Mouse (Mus musculus): ENCODE measurements around the gene Arhgap29. TPM values are rescaled to one million over a fixed set of nuclear protein-coding genes. Genes with fewer than 3 reads are reported as not detected.

The Arhgap29 gene
- polyA plus RNA-seq (2015; fragmentation: Nextera tagmentation; extraction: Ambion mirVana): 18.0 and 21.9 TPM in 2 replicates

DNA sequence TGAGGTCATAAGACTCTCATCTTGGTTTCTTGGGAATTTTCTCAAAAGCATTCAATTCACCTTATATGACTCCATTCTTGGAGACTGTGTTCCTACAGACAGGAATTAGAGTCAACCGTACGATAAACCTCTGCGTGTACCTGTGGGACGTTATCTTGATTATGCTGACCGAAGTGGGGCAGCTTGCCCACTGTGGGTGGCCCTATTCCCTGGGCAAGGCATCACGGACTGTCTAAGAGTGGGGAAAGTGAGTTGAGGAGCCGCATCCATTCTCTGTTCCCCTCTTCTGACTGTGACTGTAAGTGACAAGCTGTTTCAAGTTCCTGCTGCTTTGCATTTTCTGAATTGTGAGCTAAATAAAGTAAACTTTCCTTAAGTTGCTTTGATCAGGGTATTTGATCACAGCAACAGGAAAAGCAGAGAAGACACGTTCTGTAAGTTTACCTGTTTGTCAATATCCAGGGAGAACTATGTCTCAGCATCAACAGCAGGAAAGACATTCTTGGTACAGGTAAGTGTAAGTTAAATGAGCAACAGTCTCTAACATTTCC, at the start of gene Arhgap29:
TSS of gene Arhgap29 (plus strand) at position 501 of the 551 bp plus-strand sequence.
- H3K27me3 ChIP-seq (replicated peaks): peaks cover 12% of the 10 kb centered on the region
- ATAC-seq (ENCODE audit: low FRiP score): no peak
- H3K4me1 ChIP-seq: peaks cover 13% of the 10 kb centered on the region
- peak within 1 kb of the TSS; percentile 58 for H3K4me3 ChIP-seq (replicated peaks)
- peak within 1 kb of the TSS; percentile 86 for H3K4me2 ChIP-seq
- 91% methylated on average over 8 of the region's 8 CpGs for WGBS
- no peak within 1 kb of the TSS for H3K27ac ChIP-seq (replicated peaks)
- no peaks in the 10 kb centered on the region for H3K9me3 ChIP-seq (replicated peaks)
- H3K9ac ChIP-seq (replicated peaks): peak within 1 kb of the TSS; percentile 58
- no peaks in the 10 kb centered on the region for H3K36me3 ChIP-seq

DNA sequence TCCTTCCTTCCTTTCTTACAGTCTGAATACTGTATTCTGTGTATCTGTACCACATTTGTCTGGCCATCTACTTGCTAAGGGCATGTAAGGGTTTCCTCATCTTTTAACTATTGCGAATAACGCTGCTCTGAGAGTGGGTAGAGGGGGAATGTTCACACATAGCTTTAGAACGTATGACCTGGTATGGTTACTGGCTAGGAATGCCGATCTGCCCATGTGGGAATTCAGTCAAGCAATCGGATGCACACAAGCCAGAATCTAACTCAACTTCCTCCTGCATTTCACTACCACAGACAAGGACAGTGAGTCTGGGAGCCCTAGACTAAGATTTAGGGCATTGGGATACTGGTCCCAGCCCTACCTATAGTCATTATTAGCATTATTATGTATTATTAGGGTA, 49.6 kb upstream of the Arhgap29 start:
- no peaks in the 10 kb centered on the region for H3K9me3 ChIP-seq (replicated peaks)
- H3K36me3 ChIP-seq: no peaks in the 10 kb centered on the region
- 89% methylated on average over 5 of the region's 5 CpGs for WGBS
- H3K27me3 ChIP-seq (replicated peaks): no peaks in the 10 kb centered on the region
- H3K27ac ChIP-seq (replicated peaks): no peak overlapping the region
- H3K9ac ChIP-seq (replicated peaks): no peak overlapping the region
- peaks cover 6% of the 10 kb centered on the region; the same call in 1 of the 2 replicates for H3K4me1 ChIP-seq
- no peak overlapping the region for H3K4me2 ChIP-seq
- no peak overlapping the region for H3K4me3 ChIP-seq (replicated peaks)
- ATAC-seq (ENCODE audit: low FRiP score): no peak

DNA sequence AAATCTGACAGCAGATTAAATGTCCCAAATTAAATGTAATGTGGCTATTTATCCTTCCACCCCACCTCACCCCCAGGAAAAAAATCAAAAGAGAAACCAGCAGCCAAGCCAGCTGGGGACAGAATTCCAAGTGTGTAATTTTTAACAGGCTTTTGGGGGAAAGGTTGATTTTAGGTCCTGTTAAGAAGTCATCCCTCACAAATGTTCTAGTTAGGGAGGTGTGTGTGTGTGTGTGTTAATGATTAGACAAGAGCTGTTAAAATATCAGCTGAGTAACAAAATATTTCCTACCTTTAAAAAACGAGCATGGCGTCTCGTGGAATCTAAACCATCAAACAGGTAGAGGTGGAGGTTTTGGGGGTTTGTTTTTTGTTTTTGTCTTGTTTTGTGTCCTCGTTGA, 49.1 kb upstream of the Arhgap29 start:
- no peaks in the 10 kb centered on the region for H3K36me3 ChIP-seq
- H3K4me1 ChIP-seq: peaks cover 1% of the 10 kb centered on the region; the same call in 1 of the 2 replicates
- no peaks in the 10 kb centered on the region for H3K27me3 ChIP-seq (replicated peaks)
- H3K4me2 ChIP-seq: no peak overlapping the region
- H3K9me3 ChIP-seq (replicated peaks): no peaks in the 10 kb centered on the region
- no peak for ATAC-seq (ENCODE audit: low FRiP score)
- no peak overlapping the region for H3K9ac ChIP-seq (replicated peaks)
- 80% methylated on average over 4 of the region's 4 CpGs for WGBS
- H3K4me3 ChIP-seq (replicated peaks): no peak overlapping the region
- no peak overlapping the region for H3K27ac ChIP-seq (replicated peaks)

DNA sequence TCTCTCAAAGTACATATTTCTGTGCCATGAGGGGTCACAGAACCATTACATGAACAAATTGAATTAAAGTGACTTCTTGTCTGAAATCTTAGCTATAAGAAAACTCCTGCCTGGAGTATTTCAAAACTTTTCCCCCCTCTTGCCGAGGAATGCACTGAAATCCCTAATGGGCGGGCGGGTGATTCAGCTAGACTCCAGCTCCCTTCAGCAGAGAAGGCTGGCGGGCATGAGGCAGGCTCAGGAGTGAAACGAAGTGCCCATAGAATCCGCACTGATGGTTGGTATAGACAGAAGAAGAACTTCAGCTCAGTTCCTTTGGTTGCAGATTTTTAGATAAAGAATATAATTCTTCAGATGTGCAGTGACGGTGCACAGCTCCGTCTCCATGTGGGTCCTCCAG, 48.6 kb upstream of the Arhgap29 start:
- no peak for ATAC-seq (ENCODE audit: low FRiP score)
- Histone ChIP-seq H3K4me2 (no peak overlapping the region), H3K4me3 (replicated peaks) (no peak overlapping the region), H3K27ac (replicated peaks) (no peak overlapping the region), H3K9me3 (replicated peaks) (no peaks in the 10 kb centered on the region), H3K4me1 (no peaks in the 10 kb centered on the region), H3K27me3 (replicated peaks) (no peaks in the 10 kb centered on the region), H3K36me3 (no peaks in the 10 kb centered on the region), H3K9ac (replicated peaks) (no peak overlapping the region)
- WGBS: 77% methylated on average over 8 of the region's 8 CpGs

DNA sequence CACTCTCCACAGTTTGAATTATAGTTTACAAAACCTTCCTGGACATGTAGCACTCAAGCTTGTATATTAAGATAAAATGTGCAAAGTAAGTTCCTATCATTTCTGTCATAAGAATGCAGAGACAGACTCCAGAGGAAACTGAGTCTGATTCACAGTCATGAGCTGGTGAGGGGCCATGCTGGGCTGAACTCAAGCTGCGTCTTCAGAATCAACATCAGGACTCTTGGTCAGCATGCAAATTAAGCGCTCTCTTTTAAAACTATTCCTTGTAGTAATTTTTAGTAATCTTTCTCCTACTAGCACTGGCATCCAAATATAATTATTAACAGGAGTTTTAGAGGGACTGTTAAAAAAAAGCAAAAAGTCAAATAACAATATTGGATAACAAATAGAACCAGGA, 47.9 kb upstream of the Arhgap29 start:
- no peak for ATAC-seq (ENCODE audit: low FRiP score)
- Histone ChIP-seq H3K9me3 (replicated peaks) (no peaks in the 10 kb centered on the region), H3K4me1 (no peaks in the 10 kb centered on the region), H3K4me2 (no peak overlapping the region), H3K27me3 (replicated peaks) (no peaks in the 10 kb centered on the region), H3K36me3 (no peaks in the 10 kb centered on the region), H3K27ac (replicated peaks) (no peak overlapping the region), H3K9ac (replicated peaks) (no peak overlapping the region), H3K4me3 (replicated peaks) (no peak overlapping the region)
- 93% methylated on average over 2 of the region's 2 CpGs for WGBS

DNA sequence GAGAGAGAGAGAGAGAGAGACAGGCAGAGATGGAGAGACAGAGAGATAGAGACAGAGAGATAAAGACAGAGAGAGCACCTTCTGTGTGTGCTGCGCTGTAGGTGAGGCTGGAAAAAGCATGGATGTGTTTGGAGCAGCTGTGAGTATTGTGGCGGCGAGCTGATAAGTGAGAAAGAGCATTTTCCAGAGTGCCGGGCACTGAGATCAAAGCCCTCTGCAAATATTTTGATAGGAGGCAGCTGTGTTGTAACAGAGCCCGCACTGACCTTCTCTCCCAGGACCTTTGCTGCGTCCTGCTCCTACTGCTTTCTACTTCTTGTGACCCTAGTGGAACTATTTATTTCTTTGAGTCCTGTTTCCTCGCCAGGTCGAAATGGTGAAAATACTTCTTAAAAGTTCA, 45.7 kb upstream of the Arhgap29 start:
- ATAC-seq (ENCODE audit: low FRiP score): no peak
- WGBS: 70% methylated on average over 8 of the region's 8 CpGs
- Histone ChIP-seq H3K27me3 (replicated peaks) (no peaks in the 10 kb centered on the region), H3K4me2 (no peak overlapping the region), H3K9me3 (replicated peaks) (no peaks in the 10 kb centered on the region), H3K4me3 (replicated peaks) (no peak overlapping the region), H3K36me3 (no peaks in the 10 kb centered on the region), H3K27ac (replicated peaks) (no peak overlapping the region), H3K4me1 (no peaks in the 10 kb centered on the region), H3K9ac (replicated peaks) (no peak overlapping the region)

DNA sequence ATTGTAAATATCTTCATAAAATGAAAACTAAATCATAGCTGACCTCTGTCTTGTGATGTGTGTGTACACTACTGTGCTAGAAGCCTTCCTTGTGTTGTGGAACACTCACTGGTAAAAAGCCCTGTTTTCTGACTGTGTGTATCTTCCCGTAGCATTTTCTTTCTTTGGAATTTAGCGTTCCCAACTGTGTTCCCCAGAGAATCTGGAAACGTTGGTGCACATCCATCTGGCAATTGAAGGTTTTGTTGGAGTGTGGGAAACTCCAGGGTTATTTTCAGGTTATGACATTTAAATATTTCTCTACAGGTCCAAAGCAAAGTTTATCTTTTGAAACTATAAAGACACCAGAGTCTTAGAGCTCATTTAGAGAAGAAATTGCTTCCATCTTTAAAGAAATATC, 43.2 kb upstream of the Arhgap29 start:
- 65% methylated on average over 3 of the region's 3 CpGs for WGBS
- no peak overlapping the region for H3K4me2 ChIP-seq
- H3K4me3 ChIP-seq (replicated peaks): no peak overlapping the region
- H3K9ac ChIP-seq (replicated peaks): no peak overlapping the region
- H3K27me3 ChIP-seq (replicated peaks): no peaks in the 10 kb centered on the region
- no peak overlapping the region for H3K27ac ChIP-seq (replicated peaks)
- ATAC-seq (ENCODE audit: low FRiP score): no peak
- no peaks in the 10 kb centered on the region for H3K36me3 ChIP-seq
- H3K9me3 ChIP-seq (replicated peaks): no peaks in the 10 kb centered on the region
- H3K4me1 ChIP-seq: no peaks in the 10 kb centered on the region

DNA sequence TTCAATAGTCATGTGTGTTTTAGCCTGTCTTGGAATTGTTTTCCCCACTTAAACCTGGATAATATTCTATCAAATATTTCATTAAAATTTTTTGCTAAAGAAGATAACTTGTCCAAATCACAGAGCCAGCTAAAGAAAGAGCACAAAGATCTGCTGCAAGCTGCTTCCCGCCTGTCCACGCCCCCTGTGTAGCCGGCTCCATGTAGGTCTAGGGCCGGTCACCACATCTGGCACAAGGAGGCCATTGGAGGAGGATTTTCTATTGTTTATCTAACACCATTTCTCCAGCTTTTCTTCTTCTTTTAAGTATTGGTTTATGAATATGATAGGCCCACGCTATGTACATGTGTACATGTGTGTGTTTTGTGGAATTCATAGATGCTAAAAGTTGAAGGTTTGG, 38.9 kb upstream of the Arhgap29 start:
- Histone ChIP-seq H3K4me2 (no peak overlapping the region), H3K9me3 (replicated peaks) (no peaks in the 10 kb centered on the region), H3K27ac (replicated peaks) (no peak overlapping the region), H3K9ac (replicated peaks) (no peak overlapping the region), H3K4me3 (replicated peaks) (no peak overlapping the region), H3K27me3 (replicated peaks) (no peaks in the 10 kb centered on the region), H3K36me3 (no peaks in the 10 kb centered on the region), H3K4me1 (0 out of 2 replicates have a peak, but pooled peaks cover 4% of the 10 kb centered on the region)
- 90% methylated on average over 5 of the region's 5 CpGs for WGBS
- no peak for ATAC-seq (ENCODE audit: low FRiP score)

DNA sequence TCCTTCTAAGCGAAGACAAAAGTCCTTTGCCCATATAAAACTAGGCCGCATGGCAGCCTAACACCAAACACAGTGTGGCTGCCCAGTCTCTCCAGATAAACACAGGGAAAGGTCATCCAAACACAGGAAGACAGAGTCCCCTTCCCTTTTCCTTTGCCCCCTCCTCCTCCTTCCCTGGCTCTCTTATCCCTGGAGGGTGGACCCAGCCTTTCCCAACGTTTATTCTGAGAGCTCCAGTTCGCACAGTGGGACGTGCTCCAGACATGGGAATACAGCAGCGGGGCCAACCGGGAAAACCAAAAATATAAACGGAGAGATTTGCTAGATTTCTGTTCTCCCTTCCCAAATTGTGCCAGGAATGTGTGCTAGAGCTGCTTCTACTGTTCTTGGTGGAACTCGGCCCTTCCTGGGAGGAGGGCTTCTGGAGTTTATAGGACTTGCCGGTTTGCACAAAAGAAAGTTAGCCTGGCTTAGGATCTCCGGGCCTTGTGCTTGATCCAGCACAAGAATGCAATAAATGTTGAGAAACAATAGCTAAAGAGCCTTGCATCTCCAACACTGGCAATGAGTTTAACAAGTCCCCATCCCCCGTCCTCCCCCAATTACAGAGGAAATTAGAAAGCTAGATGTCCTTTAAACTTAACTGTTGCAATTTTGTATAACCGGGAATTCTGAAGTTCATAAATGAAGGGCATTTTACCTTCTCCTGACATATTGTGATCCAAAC, 37.7 kb upstream of the Arhgap29 start:
- no peaks in the 10 kb centered on the region for H3K27me3 ChIP-seq (replicated peaks)
- 61% methylated on average over 13 of the region's 13 CpGs for WGBS
- no peak for ATAC-seq (ENCODE audit: low FRiP score)
- H3K36me3 ChIP-seq: no peaks in the 10 kb centered on the region
- 0 out of 2 replicates have a peak, but pooled peaks cover 4% of the 10 kb centered on the region for H3K4me1 ChIP-seq
- peak overlapping the region; percentile 14; the same call in 1 of the 2 replicates for H3K27ac ChIP-seq (replicated peaks)
- H3K9ac ChIP-seq (replicated peaks): no peak overlapping the region
- H3K4me3 ChIP-seq (replicated peaks): no peak overlapping the region
- no peaks in the 10 kb centered on the region for H3K9me3 ChIP-seq (replicated peaks)
- H3K4me2 ChIP-seq: no peak overlapping the region

DNA sequence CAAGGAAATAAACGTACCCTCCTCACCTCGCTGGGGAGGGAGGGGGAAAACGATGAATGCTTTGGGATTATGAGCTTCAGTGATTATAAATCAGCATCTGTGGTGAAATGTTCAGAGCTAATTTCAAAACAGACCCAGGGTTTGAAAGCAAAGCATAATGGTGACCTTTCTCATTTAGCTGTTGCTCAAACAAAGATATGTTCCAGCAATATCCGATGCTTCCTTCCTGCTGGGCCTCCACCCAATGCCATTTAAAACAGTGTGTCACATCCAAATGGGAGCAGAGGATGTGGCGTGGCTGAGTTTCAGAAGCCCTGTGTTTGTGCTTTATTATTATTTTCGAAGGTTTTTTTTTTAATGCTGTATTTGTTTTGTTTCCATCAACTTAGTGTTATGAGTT, 37.1 kb upstream of the Arhgap29 start:
- H3K27me3 ChIP-seq (replicated peaks): no peaks in the 10 kb centered on the region
- H3K27ac ChIP-seq (replicated peaks): no peak overlapping the region
- no peak overlapping the region for H3K4me2 ChIP-seq
- no peak for ATAC-seq (ENCODE audit: low FRiP score)
- 76% methylated on average over 6 of the region's 6 CpGs for WGBS
- no peaks in the 10 kb centered on the region for H3K36me3 ChIP-seq
- no peaks in the 10 kb centered on the region for H3K9me3 ChIP-seq (replicated peaks)
- no peak overlapping the region for H3K9ac ChIP-seq (replicated peaks)
- H3K4me3 ChIP-seq (replicated peaks): no peak overlapping the region
- H3K4me1 ChIP-seq: 0 out of 2 replicates have a peak, but pooled peaks cover 4% of the 10 kb centered on the region

DNA sequence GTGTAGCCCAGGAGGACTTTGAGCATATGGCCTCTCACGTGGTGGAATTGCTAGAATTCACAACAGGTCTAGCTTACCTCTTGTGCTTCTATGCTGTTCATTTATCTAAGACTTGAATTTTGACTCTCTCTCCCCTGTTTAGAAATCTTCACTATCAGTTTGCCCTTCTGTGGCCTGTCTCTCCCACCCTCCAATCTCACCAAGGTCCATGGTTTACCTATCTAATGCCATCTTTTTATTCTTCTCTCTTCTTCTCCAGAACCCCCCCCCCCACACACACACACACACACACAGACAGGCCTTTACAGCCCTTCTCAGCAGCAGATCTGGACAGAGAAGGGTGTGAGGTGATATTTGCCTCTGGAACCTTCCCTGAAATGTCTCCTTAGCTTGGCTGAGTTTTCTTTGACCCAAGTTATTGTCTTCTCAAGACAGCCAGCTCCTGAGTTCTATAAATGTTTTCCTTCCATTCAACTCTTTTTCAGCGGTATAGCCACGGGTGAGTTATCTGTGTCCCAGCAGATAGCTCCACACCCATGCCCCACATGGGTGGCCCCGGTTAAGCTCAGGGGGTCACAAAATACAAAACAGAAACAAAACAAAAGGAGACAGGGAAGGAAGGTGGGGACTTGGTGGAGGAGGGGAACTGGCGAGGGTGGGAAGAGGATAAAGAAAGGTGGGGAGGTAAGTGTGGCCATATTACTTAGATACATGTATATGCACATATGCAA, 35.4 kb upstream of the Arhgap29 start:
- ATAC-seq (ENCODE audit: low FRiP score): no peak
- Histone ChIP-seq H3K9me3 (replicated peaks) (no peaks in the 10 kb centered on the region), H3K4me2 (no peak overlapping the region), H3K4me3 (replicated peaks) (no peak overlapping the region), H3K4me1 (0 out of 2 replicates have a peak, but pooled peaks cover 4% of the 10 kb centered on the region), H3K27ac (replicated peaks) (no peak overlapping the region), H3K27me3 (replicated peaks) (no peaks in the 10 kb centered on the region), H3K9ac (replicated peaks) (no peak overlapping the region), H3K36me3 (no peaks in the 10 kb centered on the region)
- WGBS: 84% methylated on average over 5 of the region's 5 CpGs

DNA sequence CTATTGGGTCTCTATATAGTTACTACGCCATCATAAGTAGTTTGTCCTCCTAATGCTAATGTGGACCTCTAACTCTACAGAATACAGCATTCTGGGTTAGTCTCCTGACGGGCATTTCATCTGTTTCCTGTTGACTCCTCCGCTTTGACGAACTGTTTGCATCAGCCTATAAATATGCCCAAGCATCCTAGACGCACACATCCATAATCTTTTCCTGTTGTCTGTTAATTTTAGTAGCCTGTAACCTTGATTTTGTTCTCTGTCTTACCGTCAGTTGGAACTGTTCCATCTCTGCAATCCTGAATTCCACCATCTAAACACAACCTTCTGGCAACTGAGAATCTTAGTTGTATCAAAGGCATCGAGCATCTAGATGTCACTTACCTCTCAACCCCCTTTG, 34.7 kb upstream of the Arhgap29 start:
- Histone ChIP-seq H3K4me1 (0 out of 2 replicates have a peak, but pooled peaks cover 4% of the 10 kb centered on the region), H3K36me3 (no peaks in the 10 kb centered on the region), H3K27me3 (replicated peaks) (no peaks in the 10 kb centered on the region), H3K4me3 (replicated peaks) (no peak overlapping the region), H3K27ac (replicated peaks) (no peak overlapping the region), H3K9me3 (replicated peaks) (no peaks in the 10 kb centered on the region), H3K9ac (replicated peaks) (no peak overlapping the region), H3K4me2 (no peak overlapping the region)
- no peak for ATAC-seq (ENCODE audit: low FRiP score)
- WGBS: 90% methylated on average over 7 of the region's 7 CpGs
